Mouse (Mus musculus): Measurements from ENCODE around the gene Ptprt.

GRCm38 (mm10) chr2:161884446-161884845 lies 776.5 kb downstream of the Ptprt start:
- TF ChIP-seq CTCF (IDR thresholded peaks at IDR 0.05; ENCODE audit: low read depth, low read length), result no peak
- no peak for TF ChIP-seq POLR2A (IDR thresholded peaks at IDR 0.05; ENCODE audit: borderline replicate concordance, low read depth, low read length)
